Mouse (Mus musculus) adipose tissue, adult 10 weeks (tissue): ENCODE results near the gene Cactin. TPM values are rescaled to one million over a fixed set of nuclear protein-coding genes. Genes with fewer than 3 reads are reported as not detected.

Source experiments
- polyA plus RNA-seq: library from polyadenylated mRNA; stranded (reverse); fragments of 350-450 nt; fragmentation: Illumina TruSeq; extraction: RNeasy Lipid Tissue Mini Kit (QIAGEN cat#74804); gene quantifications from one replicate; pipeline ENCODE4 v1.2.3, GENCODE M21; 2014; ENCODE audit warnings: low read depth, low replicate concordance

Cactin gene
- polyA plus RNA-seq: 18.5 TPM

GRCm38 (mm10) chr10:81320550-81321347, at the start of gene Cactin:
Cactin (plus strand) TSS chr10:81321103.

GRCm38 (mm10) chr10:81291511-81292104, 29.3 kb upstream of the Cactin start, which contains the start of gene Tjp3:
Tjp3 (minus strand) TSS chr10:81291581.

GRCm38 (mm10) chr10:81292554-81293333, 28.2 kb upstream of the Cactin start, which contains the start of gene Pip5k1c:
Pip5k1c (plus strand) TSS chr10:81292963.

DNA sequence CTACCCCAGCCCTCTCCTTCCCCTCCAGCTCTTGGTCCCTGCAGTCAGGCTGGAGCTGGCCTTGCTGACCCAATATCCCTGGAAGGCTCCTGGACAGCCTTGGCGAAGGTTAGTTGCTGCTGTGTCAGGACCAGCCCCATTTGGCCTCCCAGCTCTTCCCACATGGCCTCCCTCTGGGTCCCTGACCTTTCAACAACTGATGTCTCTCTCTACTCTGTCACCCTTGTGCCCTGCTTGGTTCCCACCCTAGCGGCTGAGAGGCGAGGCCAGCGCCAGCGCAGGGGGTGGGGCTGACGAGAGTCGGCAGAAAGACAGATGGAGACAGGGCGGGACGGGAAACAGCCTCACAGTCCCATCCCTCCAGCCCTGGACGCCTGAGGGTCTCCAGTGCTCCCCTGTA, 7.5 kb downstream of the Cactin start, which contains the start of gene Tbxa2r:
Gene Tbxa2r (plus strand): TSS at position 346 of the 400 bp plus-strand sequence.

DNA sequence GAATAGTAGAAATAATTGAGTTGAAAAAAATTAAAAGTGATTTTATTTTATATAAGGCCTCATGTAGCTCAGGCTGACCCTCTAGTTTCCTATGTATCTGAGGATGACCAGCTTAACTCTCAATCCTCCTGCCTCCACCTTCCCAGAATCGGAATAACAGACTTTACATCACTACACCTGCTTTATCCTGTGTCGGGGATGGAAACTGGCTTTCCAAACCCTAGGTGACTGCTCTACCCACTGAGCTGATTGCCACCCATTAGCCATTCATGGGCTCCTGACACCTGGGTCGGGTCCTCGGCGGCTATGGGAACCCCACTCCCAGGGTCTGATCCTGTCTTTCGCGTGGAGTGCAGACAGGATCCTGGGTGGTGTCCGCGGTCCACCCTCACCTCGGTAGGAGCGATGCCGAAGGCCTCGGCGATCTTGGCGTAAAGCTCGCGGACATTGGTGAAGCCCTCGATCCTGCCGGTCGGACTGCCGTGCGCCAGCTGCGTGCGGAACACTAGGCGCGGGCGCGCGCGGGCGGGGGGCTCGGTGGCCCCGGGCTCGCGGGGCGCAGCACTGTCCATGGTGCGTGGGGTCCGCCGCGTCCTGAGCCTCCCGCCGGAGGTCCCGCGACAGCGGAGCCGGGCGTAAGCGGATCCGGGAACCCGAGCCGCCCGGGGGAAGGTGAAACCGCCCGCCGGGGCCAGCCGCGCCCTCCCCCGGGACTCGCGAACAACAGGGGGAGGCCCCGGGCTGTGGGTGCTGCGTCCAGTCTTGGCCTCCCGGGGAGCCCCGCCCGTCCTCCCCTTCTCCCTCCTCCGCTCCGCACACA, 22.0 kb downstream of the Cactin start, which contains the start of gene Gipc3:
Gene Gipc3 (minus strand): TSS at position 581 of the 820 bp plus-strand sequence.

GRCm38 (mm10) chr10:81350351-81351063, 29.6 kb downstream of the Cactin start, which contains the start of gene Hmg20b:
Hmg20b (minus strand) TSS chr10:81350480.

GRCm38 (mm10) chr10:81356991-81357844, 36.3 kb downstream of the Cactin start, which contains the start of gene Mfsd12:
Mfsd12 (plus strand) TSS chr10:81357491.

DNA sequence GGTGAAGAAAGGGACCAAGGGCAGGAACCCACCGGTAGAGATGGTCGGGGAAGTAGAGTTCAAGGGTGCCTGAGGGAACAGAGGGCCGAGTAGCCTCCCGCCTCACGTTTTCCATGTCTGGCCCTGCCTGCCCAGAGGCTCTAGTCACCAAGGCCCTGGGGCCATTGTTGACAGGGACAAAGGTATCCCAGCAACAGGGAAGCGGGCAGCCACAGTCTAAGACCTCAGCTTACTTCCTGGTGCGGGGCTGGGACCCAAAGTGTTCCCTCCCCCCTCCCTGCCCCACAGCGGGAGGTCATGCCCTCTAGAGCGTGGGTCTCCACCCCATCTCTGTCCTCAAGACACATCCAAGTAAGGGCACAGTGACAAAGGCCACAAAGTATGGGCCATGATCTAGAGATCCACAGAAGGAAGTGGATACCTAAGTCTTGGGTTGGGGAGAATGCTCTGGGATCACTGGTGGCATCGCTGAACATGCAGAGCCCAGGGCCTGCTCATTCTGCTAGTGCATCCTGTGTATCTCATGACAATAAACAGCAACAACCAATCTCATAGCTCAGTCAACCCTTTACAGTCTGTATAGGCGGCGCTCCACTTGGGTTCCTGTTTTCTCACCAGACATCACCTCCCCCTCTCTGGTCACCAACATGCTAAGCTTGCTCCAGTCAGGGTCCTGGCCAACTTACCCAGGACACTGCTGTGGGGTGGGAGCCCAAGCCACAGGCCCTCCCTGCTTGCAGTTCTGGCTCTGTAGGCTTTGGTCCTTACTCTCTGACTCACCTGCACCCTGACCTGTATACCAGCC, 45.0 kb downstream of the Cactin start, which contains the start of gene 4930404N11Rik:
Gene 4930404N11Rik (minus strand): TSS at position 145 of the 805 bp plus-strand sequence.

Other genes starting within 250 kb of the Cactin start
- gene Creb3l3, start 222.2 kb upstream of the Cactin start, polyA plus RNA-seq: 0.15 TPM
- gene Map2k2, start 215.2 kb upstream of the Cactin start, polyA plus RNA-seq: 98.4 TPM
- gene Zbtb7a, start 185.9 kb upstream of the Cactin start, polyA plus RNA-seq: 26.5 TPM
- gene Pias4, start 153.2 kb upstream of the Cactin start, polyA plus RNA-seq: 23.4 TPM
- 1,511 TPM for gene Eef2, start 144.5 kb upstream of the Cactin start, polyA plus RNA-seq
- gene Dapk3, start 138.1 kb upstream of the Cactin start, polyA plus RNA-seq: 50.3 TPM
- not detected for gene 4930442H23Rik, start 137.3 kb upstream of the Cactin start, polyA plus RNA-seq
- gene Nmrk2, start 119.1 kb upstream of the Cactin start, polyA plus RNA-seq: not detected
- not detected for gene Atcay, start 90.3 kb upstream of the Cactin start, polyA plus RNA-seq
- gene Zfr2, start 87.9 kb upstream of the Cactin start, polyA plus RNA-seq: 11.6 TPM
- 2.8 TPM for gene Matk, start 68.2 kb upstream of the Cactin start, polyA plus RNA-seq
- gene Mrpl54, start 54.2 kb upstream of the Cactin start, polyA plus RNA-seq: 87.0 TPM
- gene Apba3, start 54.1 kb upstream of the Cactin start, polyA plus RNA-seq: 47.8 TPM
- 24.4 TPM for gene Tjp3, start 29.5 kb upstream of the Cactin start, polyA plus RNA-seq
- gene Pip5k1c, start 28.1 kb upstream of the Cactin start, polyA plus RNA-seq: 44.2 TPM
- gene Tbxa2r, start 7.6 kb downstream of the Cactin start, polyA plus RNA-seq: 2.7 TPM
- 1.1 TPM for gene Gipc3, start 22.2 kb downstream of the Cactin start, polyA plus RNA-seq
- gene Hmg20b, start 29.4 kb downstream of the Cactin start, polyA plus RNA-seq: 63.1 TPM
- 22.3 TPM for gene Mfsd12, start 36.4 kb downstream of the Cactin start, polyA plus RNA-seq
- gene 4930404N11Rik, start 44.7 kb downstream of the Cactin start, polyA plus RNA-seq: 2.1 TPM
- gene Fzr1, start 57.4 kb downstream of the Cactin start, polyA plus RNA-seq: 22.5 TPM
- gene Dohh, start 63.3 kb downstream of the Cactin start, polyA plus RNA-seq: 66.8 TPM
- gene Gm48551, start 63.4 kb downstream of the Cactin start, polyA plus RNA-seq: 2.8 TPM
- gene Gm48552, start 67.9 kb downstream of the Cactin start, polyA plus RNA-seq: 1.7 TPM
- gene Smim24, start 71.9 kb downstream of the Cactin start, polyA plus RNA-seq: 53.6 TPM
- 48.7 TPM for gene Nfic, start 134.5 kb downstream of the Cactin start, polyA plus RNA-seq
- 1.2 TPM for gene Celf5, start 161.6 kb downstream of the Cactin start, polyA plus RNA-seq
- 50.8 TPM for gene Ncln, start 175.3 kb downstream of the Cactin start, polyA plus RNA-seq
- gene S1pr4, start 179.0 kb downstream of the Cactin start, polyA plus RNA-seq: 0.93 TPM
- gene Gna15, start 203.1 kb downstream of the Cactin start, polyA plus RNA-seq: 2.9 TPM
- gene Gna11, start 224.1 kb downstream of the Cactin start, polyA plus RNA-seq: 118 TPM
- gene Aes, start 238.4 kb downstream of the Cactin start, polyA plus RNA-seq: 286 TPM